In the genomic region with DNA sequence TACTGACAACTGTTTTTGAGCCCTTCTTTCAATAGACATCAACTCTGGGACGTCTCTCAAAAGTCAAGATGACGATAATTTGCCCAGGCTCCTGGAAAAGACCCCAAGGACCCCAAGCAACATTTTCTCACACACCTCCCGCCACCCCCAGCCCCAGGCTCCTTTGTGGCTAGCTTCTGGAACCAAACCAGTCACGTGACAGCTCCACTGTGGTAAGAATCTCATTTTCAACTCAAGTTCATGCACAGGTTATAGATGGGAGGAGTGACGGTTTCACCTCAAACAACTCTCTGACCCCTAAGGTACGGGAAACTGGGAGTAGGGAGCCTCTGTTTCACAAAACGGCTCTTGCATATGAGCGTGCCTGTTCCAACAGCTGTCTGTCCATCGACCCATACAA, we compare ENCODE assay signal across 24 mouse cellular contexts. TPM values are rescaled to one million over a fixed set of nuclear protein-coding genes. Genes with fewer than 3 reads are reported as not detected.
DNase-seq lines count a peak whose midpoint lies in the region; ATAC-seq and TF ChIP-seq lines count a peak whose summit lies in the region.
"Had no signal": no experiment of that assay in that cellular context is flagged by ENCODE, and none has a peak within 500 bp of the region (broad histone marks: within the 10 kb centered on the region; RNA-seq: fewer than 3 reads in every experiment).

No protein-coding gene starts in this region.

- WGBS in kidney, embryonic 14.5 days = 42% methylated on average over 9 of the region's 9 CpGs
- 52% methylated on average over 9 of the region's 9 CpGs for whole genome bisulfite sequencing in limb, embryonic 13.5 days

- no peak for DNase-seq in kidney, postnatal 25 days
- DNase-seq in thymus, postnatal 0 days (ENCODE audit: low spot score) = peak; percentile 17
- no peak for DNase-seq in thymus, postnatal 36 days
- DNase-seq in left cerebral cortex, adult 2 months (ENCODE audit: extremely low spot score in 1 of 2, low spot score in 2 of 2) = no peak
- DNase-seq: adrenal gland, postnatal 25 days; cerebellum, adult 9-10 months; gastrocnemius, adult 2 months; heart, postnatal 4 days; kidney, adult 9 months; lung, postnatal 4 days; right cerebral cortex, adult 18-20 months; right cerebral cortex, postnatal 4 days; thymus, adult 18-20 months had no signal

- no peaks in the 10 kb centered on the region for H3K36me3 ChIP-seq in kidney, embryonic 14.5 days (ENCODE audit: control insufficient read depth, insufficient read depth, low read length)
- H3K36me3 ChIP-seq in limb, embryonic 13.5 days = no peaks in the 10 kb centered on the region
- H3K36me3 ChIP-seq: forebrain, embryonic 12.5 days; heart, embryonic 10.5 days; hindbrain, embryonic 15.5 days; intestine, embryonic 15.5 days had no signal

- intact Hi-C loops in left cerebral cortex, adult 2 months (cut with DNase I) = no loop called here

- no peak overlapping the region for H3K9ac ChIP-seq in kidney, embryonic 14.5 days (ENCODE audit: low read depth, low read length)
- no peak overlapping the region for H3K9ac ChIP-seq in limb, embryonic 13.5 days
- H3K9ac ChIP-seq: forebrain, embryonic 12.5 days; hindbrain, embryonic 15.5 days; intestine, embryonic 15.5 days had no signal

- H3K4me3 ChIP-seq in kidney, embryonic 14.5 days (ENCODE audit: low read length) = no peak overlapping the region
- no peak overlapping the region for H3K4me3 ChIP-seq in limb, embryonic 13.5 days
- no peak overlapping the region for H3K4me3 ChIP-seq in left cerebral cortex, adult 2 months
- H3K4me3 ChIP-seq: erythroblast, embryonic 14.5 days; forebrain, embryonic 12.5 days; heart, embryonic 10.5 days; hindbrain, embryonic 15.5 days; intestine, embryonic 15.5 days; layer of hippocampus, adult 2 months; myocyte had no signal

- no peak overlapping the region for H3K27ac ChIP-seq in kidney, embryonic 14.5 days (ENCODE audit: low read depth, low read length)
- peak overlapping the region; percentile 22; the same call in 1 of the 2 replicates for H3K27ac ChIP-seq in limb, embryonic 13.5 days
- H3K27ac ChIP-seq in left cerebral cortex, adult 2 months = no peak overlapping the region
- H3K27ac ChIP-seq: forebrain, embryonic 12.5 days; gastrocnemius, adult 2 months; heart, embryonic 10.5 days; hindbrain, embryonic 15.5 days; intestine, embryonic 15.5 days; layer of hippocampus, adult 2 months had no signal

- ATAC-seq in kidney, embryonic 14.5 days (ENCODE audit: low FRiP score, low TSS enrichment) = peak; percentile 68
- 0 out of 2 replicates have a peak, but pooled peaks have one; percentile 30 for ATAC-seq in limb, embryonic 13.5 days (ENCODE audit: low FRiP score, low read depth)
- ATAC-seq in inflammation-experienced regulatory T-cells, adult 6 months = no peak
- ATAC-seq: intestine, embryonic 15.5 days; midbrain, embryonic 16.5 days had no signal

- H3K27me3 ChIP-seq in kidney, embryonic 14.5 days (ENCODE audit: control insufficient read depth, insufficient read depth, low read length) = no peaks in the 10 kb centered on the region
- H3K27me3 ChIP-seq in limb, embryonic 13.5 days = no peaks in the 10 kb centered on the region
- H3K27me3 ChIP-seq: forebrain, embryonic 12.5 days; hindbrain, embryonic 15.5 days; intestine, embryonic 15.5 days had no signal

- no peak for TF ChIP-seq CTCF in left cerebral cortex, adult 2 months (IDR thresholded peaks at IDR 0.05)

- no peaks in the 10 kb centered on the region for H3K9me3 ChIP-seq in kidney, embryonic 14.5 days (ENCODE audit: control insufficient read depth, low read length)
- no peaks in the 10 kb centered on the region for H3K9me3 ChIP-seq in limb, embryonic 13.5 days
- H3K9me3 ChIP-seq: forebrain, embryonic 12.5 days; heart, embryonic 10.5 days; hindbrain, embryonic 15.5 days; intestine, embryonic 15.5 days had no signal

- peaks cover 12% of the 10 kb centered on the region for H3K4me1 ChIP-seq in kidney, embryonic 14.5 days (ENCODE audit: control insufficient read depth, insufficient read depth, low read length)
- H3K4me1 ChIP-seq in limb, embryonic 13.5 days = peaks cover 42% of the 10 kb centered on the region
- H3K4me1 ChIP-seq: forebrain, embryonic 12.5 days; hindbrain, embryonic 15.5 days; intestine, embryonic 15.5 days had no signal

- H3K4me2 ChIP-seq in kidney, embryonic 14.5 days (replicated peaks; ENCODE audit: low read depth, low read length) = no peak overlapping the region
- peak overlapping the region; percentile 12; the same call in 1 of the 2 replicates for H3K4me2 ChIP-seq in limb, embryonic 13.5 days (replicated peaks)
- H3K4me2 ChIP-seq: forebrain, embryonic 12.5 days; hindbrain, embryonic 15.5 days; intestine, embryonic 15.5 days had no signal

RNA-seq across cellular contexts. Expression of gene Sash1, which starts 25.2 kb away (rescaled TPM):
- polyA plus RNA-seq in kidney, embryonic 14.5 days (2014; fragmentation: Nextera tagmentation; extraction: Ambion mirVana) = 5.5 and 6.5 TPM in 2 replicates
- 1.2 and 1.5 TPM in 2 replicates for polyA plus RNA-seq in thymus, postnatal 0 days (2015; fragmentation: Nextera tagmentation; extraction: Ambion mirVana)
- 6.5 TPM in 2 replicates for polyA plus RNA-seq in limb, embryonic 13.5 days (2015; fragmentation: Nextera tagmentation; extraction: Ambion mirVana)
- polyA plus RNA-seq in inflammation-experienced regulatory T-cells, adult 6 months (2017; shearing (Covaris generic)) = under 1 TPM in 1 of 3 experiments, not detected in 2; 0.16 TPM
- total RNA-seq in left cerebral cortex, adult 2 months (2021) = 10 to 100 TPM; 46.9 to 55.4 TPM
